Mouse (Mus musculus): ENCODE data around the gene Prdm16.

Gene Prdm16

DNA sequence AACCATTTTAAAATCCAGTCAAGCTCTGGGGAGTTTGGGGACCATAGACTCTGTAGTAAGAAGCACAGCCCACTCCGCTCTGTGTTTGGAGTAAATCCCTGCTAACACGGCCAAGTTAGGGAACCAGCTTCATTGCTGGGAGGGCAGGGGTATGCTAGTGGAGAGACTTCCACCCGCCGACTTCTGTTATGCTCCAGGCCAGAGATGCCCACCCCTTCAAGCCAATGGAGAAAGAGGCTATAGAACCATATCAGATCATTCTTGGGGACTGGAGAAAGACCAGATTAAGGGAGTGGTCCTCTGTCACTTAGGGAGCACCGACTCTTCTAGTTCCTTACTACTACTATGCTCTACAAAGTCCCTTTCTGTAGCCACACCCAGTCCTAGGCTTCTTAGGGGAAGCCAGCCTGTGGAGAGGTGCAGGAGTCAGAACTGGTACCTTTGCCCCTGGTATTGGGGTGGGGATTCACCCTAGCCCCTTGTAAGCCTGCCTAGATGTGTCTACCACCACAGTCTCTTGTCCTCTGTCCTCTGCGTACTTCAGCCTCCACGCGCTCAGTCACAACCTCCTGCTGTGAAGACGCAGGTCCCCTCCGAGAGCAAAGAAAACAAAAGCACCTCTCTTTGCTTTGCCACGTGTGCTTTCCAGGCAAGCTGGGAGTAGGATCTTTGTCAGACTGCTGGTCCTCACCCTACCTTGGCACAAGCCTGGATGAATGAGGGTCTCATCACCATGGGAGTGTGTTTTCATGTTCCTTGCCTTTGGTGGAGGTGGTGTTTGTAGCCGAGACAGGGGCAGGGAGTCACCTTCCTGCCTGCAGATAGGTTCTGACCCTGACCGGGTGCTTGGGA, 3.1 kb upstream of the Prdm16 start:
- no peak for DNase-seq (ENCODE audit: low spot score in 2 of 2)

GRCm38 (mm10) chr4:154639126-154639525, 2.5 kb upstream of the Prdm16 start:
- DNase-seq (ENCODE audit: low spot score in 2 of 2), result no peak

- no peak for DNase-seq (ENCODE audit: low spot score in 2 of 2)
Observed at GRCm38 (mm10) chr4:154638320-154638886, 1.7 kb upstream of the Prdm16 start.

GRCm38 (mm10) chr4:154637468-154638319, 1.0 kb upstream of the Prdm16 start:
- no peak for DNase-seq (ENCODE audit: low spot score in 2 of 2)

GRCm38 (mm10) chr4:154636053-154636433, 630 bp downstream of the Prdm16 start:
- DNase-seq (ENCODE audit: low spot score in 2 of 2), result no peak

DNA sequence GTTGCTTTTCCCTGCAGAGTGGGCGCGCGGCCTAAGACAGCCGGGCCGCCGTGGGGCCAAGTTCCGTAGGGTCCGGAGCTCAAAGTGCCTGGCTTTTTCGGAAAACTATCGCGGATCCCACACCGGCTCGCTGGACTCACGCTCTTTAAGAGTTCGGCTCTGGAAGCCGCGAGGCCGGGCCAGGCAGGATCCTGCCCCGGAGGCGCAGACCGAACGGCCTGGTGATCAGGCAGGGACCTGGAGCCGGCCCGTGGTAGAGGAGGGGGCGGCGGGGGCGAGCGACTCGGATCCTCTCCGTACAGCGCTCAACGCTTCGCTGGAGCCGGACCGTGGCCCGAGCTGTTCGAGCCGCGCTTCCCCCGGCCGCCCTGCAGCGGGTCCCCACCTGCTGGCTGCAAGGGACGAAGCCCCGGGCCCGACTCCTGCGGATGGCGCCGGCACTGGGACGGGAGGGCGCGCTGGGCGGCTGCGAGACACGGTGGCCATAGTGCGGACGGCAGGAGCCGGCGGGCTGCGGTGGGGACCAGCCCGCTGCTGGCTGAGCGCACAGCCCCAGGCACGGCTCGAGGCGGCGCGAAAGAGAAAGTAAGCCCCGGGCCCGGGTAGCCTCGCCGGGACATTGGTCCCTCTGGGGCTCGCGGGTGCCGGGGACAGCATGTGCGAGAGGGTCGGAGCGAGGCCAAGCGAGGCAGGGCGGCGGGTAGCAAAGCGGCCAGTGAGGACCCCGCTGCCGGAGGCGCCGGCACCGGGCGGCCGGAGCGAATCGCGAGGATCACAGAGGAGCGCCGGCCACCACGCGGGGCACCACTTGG, 1.2 kb downstream of the Prdm16 start:
- no peak for DNase-seq (ENCODE audit: low spot score in 2 of 2)

GRCm38 (mm10) chr4:154634470-154635240, 2.0 kb downstream of the Prdm16 start:
- no peak for DNase-seq (ENCODE audit: low spot score in 2 of 2)

DNA sequence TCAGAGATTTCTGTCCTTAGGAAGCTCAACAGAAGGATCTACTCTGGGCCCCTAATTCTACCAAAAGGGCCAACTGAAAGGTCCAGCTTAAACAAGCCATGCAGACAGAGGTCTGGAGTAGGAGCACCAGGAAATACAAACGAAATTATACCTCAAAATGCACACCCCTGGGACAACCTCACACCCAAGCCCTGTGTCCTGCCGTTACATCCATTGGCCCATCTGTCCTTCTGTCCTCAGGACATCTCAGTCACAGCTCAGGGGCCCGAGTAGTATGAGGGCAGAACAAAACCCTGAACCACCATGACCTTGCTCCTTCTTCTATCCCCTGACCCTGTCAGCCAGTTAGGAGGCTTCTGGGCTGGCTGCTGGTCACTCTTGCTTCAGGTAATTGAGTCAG, 2.7 kb downstream of the Prdm16 start:
- no peak for DNase-seq (ENCODE audit: low spot score in 2 of 2)

DNA sequence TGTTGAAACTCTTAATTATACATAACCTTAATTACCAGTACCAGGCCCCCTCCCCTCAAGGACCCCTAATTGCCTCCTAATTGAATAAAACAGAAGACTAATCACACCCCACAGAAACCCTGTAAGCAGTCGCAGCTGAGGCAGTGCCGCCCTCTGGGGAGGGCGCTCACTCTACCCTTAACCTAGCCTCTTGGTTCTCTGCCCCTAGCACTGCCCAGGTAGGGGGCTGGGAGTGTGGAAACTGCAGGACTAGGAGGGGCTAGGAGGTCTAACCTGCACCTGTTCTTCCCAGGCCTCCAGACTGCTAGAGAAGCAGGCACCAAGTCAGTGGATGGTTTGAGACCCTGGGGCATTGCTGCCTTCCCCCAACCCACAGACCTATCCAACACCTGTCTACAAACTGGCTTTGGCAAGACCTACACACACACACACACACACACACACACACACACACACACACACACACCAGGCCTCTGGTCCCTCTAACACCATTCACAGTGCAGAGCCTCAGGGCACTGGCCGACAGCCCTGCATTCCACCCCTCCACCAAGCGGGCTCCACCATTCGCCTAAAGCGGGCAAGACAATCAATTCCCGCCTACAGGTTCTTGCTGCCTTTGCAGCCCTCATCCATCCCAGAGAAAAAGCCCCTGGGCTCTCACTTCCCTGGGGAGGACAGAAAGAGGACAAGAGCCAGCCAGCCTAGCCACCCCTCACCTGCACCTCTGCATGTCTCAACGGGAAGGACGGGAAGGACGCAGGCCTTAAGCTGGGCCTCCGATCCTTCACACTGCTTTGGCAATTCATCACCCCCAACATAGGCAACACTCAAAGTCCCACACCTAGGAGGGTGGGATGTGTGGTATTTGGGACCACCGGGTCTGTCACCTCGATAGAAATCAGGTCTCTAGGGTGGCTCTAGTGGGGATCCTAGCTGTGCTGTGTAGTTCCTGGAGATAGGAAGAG, 3.6 kb downstream of the Prdm16 start:
- DNase-seq (ENCODE audit: low spot score in 2 of 2), result no peak

DNA sequence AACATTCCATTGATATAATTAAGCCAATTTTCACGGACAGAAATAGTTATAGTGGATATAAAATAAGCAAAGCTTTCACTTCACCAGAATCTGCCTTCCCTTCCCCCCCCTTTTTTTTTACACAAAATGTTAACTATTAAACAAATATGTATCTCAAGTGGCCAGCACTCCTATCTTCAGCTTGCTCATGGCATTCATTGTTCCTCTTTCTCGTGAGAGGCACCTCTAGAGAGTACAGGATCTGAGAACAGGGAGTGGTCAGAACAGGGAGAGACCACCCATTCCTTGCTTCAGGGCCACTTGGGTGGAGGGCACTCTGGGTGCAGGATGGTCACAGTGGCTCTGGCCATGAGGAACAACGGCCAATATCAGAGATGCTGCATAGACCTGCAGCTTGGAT, 5.9 kb downstream of the Prdm16 start:
- no peak for DNase-seq (ENCODE audit: low spot score in 2 of 2)

GRCm38 (mm10) chr4:154627419-154628142, 9.1 kb downstream of the Prdm16 start:
- no peak for DNase-seq (ENCODE audit: low spot score in 2 of 2)

DNA sequence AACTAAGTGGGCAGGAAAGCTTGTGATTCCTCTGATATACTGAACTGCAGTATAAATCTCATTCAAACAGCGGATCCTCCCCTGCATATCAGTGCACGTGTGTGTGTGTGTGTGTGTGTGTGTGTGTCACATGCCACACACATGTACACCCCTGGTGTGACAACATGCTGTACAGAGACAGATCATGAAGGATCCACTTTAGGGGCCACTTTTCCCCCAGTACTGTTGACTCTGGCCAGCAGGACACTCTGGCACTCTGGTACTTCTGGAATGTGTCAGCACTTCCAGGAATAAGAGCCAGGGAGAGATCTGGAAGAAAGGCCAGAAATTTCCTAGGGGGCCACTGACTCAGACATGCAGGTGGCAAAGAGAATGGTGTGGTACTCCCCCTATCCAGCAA, 10.4 kb downstream of the Prdm16 start:
- no peak for DNase-seq (ENCODE audit: low spot score in 2 of 2)

DNA sequence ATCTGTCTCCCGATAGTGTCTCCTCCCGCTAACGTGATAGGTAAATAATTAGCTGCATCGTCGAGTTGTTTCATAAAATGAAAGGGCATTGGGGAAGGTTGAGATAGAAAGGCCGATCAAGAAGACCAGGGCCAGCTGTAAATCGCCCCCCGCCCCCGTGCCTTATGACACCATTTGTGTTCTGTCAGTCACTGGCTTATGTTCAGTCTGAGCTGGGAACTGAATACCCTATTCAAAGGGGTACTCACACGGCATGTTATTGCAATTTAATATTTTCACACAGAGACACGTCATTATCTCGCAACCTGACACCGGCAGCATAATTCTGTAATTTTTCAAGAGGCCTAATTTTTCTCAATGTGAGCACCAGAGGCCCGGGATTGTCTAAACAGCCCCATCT, 11.0 kb downstream of the Prdm16 start:
- DNase-seq (ENCODE audit: low spot score in 2 of 2), result no peak

- DNase-seq (ENCODE audit: low spot score in 2 of 2), result no peak
Observed at GRCm38 (mm10) chr4:154623241-154623640, 13.4 kb downstream of the Prdm16 start.

DNA sequence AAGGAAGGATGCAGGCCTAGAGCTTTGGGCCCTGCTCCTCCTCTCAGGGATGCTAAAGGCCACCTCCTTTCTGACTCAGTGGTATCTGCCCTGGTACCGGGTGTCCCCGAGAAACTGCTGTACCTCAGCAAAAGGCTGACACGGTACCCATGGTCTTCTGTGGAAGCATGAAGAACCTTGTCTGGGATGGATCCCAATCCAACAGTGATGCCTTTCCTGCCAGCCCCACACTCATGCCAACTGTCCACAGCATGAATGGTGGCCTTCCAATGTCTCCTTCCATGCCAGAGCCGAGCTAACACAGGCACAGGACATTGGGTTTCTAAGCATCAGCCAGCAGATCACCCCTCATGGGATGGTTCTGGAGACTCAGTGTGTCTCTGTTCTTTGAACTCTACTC, 14.2 kb downstream of the Prdm16 start:
- DNase-seq (ENCODE audit: low spot score in 2 of 2), result no peak

- DNase-seq (ENCODE audit: low spot score in 2 of 2), result no peak
Observed at GRCm38 (mm10) chr4:154611167-154611566, 25.5 kb downstream of the Prdm16 start.

DNA sequence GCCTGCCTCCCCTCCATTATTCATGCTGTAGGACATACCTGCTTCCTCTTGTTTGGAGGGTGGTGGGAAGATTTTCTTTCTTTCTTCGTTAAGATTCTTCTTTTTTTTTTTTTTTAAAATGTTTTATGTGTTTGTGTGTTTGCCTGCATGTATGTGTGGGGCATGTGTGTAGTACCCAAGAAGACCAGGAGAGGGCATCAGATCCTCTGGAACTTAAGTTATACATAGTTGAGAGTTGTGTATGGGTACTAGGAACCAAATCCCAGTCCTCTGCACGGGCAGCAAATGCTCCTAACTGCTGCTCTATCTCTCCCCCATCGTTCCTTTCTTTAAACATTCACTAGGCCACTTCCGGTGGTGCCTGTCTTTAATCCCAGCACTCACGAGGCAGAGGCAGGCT, 28.9 kb downstream of the Prdm16 start:
- no peak for DNase-seq (ENCODE audit: low spot score in 2 of 2)

DNA sequence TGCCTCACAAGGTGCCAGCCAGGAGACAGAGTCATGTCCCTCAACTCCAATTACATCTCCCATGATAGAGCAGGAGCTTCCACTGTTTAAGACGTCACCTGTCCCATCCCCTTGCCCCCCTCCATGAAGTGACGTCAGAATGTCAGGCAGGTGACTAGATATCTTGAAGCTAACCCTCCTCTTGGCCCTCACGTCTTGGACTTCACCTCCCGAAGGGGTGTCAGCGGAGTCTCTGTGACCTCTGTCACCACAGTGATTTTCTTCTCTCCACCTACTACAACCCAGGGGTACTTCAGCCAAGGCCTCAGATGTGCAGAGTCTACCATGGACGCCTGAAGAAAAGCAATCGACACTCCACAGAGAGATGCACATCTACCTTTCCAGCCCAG, 32.2 kb downstream of the Prdm16 start:
- no peak for DNase-seq (ENCODE audit: low spot score in 2 of 2)
